Mouse (Mus musculus) layer of hippocampus, postnatal 36 days (tissue): ENCODE data around the gene Gpr180. TPM values are rescaled to one million over a fixed set of nuclear protein-coding genes. Genes with fewer than 3 reads are reported as not detected.

Experiments used
- DNase-seq, 2 experiments: peaks; one replicate each; pipeline ENCODE4 v3.0.0; 2022
- total RNA-seq, 2 experiments: library from RNA; stranded (reverse); gene quantifications; 2 replicates each; pipeline ENCODE4 v1.2.3; 2021

The Gpr180 gene
- total RNA-seq, 2 experiments from 2014 or later, result 25.7 to 26.1 TPM

DNA sequence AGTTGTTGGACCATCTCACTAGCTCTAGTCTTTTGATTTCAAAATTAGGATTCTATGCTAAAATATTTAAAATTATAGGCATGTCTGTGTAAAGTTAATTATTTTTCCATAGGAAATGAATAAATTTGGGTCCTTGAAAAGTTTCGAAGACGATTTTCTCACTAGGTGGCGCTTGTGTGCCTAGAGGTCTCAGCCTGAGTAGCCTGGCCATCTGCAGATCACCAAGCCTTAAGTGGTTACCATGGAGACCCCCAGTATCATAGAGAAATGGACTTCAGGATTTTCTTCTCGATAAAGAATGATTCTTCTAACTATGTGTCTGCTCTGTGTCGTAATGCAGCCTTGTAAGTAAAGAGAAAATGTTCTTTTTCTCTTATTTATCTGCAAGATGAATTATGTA, 72.7 kb downstream of the Gpr180 start:
- DNase-seq, result no peak

- no peak for DNase-seq
Measured at GRCm38 (mm10) chr14:118212188-118212804, 75.3 kb downstream of the Gpr180 start.

Other genes starting within 250 kb of the Gpr180 start
- gene Dct, start 84.9 kb upstream of the Gpr180 start, total RNA-seq, result under 1 TPM; 0.46 to 0.52 TPM
- 10 to 100 TPM in 1 of 2 experiments, 1 to 10 TPM in 1; 7.8 to 14.0 TPM for gene Tgds, start 4.4 kb upstream of the Gpr180 start, total RNA-seq
- gene Sox21, start 99.9 kb downstream of the Gpr180 start, total RNA-seq, result 10 to 100 TPM; 11.4 to 12.9 TPM
- gene Gm9376, start 129.8 kb downstream of the Gpr180 start, total RNA-seq, result not detected